Mouse (Mus musculus) spleen, postnatal 36 days (tissue): ENCODE measurements around the gene Adgrv1.
"Not testable (repeated sequence)": the region's sequence is repeated elsewhere in the genome, so short reads cannot be mapped to it uniquely, and the experiment has no call there.

Experiments used
- DNase-seq, 2 experiments: peaks; one replicate each; pipeline ENCODE4 v3.0.0; 2022; ENCODE audit warnings: low spot score in 2 of 2, mixed read lengths in 1 of 2

Adgrv1 gene

DNA sequence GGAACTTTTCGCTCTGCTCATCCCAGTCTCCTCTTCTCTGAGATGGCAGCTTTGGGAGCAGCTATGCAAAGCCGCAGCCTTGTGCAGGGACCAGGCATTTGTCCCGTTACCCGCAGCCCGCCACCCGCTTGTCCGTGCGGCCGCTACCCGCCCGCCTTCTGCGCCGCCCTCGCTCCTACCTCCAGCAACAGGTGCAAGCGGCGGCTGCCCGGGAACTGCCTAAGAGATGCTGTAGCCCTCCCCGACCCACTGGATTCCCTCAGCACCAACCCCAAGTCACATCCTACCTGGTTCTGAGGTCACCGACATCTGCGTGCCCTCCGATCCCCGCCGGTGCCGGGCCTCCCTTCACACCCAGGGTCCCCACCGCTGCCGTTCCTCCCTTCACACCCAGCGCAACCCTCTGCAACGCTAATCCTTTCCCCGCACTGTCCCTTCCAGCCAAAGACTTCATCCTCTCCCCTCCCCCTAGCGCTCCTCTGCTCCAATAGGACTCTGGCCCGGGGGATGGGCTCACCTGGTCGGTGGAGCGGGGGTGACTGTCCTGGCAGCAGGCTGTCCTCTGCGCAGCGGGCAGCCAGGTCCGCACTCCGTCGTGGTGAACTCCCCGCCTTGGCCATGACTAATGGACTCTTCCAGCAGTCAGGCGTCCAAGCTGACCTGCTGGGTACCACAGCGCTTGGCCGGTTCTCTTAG lies at the start of gene Adgrv1:
Adgrv1 (minus strand) TSS at position 435 of the 696 bp plus-strand sequence.
- DNase-seq = no peak

DNA sequence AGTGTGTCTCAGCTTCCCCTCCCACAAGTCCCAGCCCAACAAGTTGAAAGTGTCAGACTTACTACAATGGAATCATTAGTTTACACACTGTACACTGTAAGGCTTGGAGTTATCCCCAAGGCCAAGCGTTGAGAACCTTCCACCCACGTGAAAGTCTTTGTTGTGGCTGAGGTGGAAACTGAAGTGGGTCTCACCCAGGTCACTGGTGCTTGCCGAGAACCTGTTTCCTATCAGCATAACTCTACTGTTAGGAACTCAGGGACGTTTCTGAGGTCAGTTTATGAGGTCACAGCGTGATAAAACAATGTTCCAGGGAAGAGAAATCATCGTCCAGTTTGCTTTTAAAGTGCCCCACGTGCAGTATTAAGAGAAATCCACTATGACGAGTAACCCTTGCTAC lies 42.4 kb upstream of the Adgrv1 start:
- DNase-seq = no peak

DNA sequence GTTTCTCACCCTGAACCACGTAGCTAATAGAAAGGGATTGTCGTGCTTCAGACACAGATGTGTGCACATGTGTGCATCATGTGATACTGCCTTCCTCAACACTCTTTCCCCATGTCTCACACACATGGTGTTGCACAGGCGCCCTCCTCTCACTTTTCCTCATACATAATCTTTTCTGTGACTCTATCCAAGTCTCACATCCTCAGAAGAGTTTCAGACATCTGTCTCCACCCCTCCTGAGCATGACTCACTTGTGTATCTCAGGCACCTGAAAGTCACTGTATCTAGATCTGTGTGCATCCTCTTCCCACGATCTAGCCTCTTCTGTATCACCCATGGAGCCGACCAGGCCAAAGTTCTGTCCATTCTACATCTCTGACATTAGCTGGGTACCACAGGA lies 34.8 kb upstream of the Adgrv1 start:
- no peak for DNase-seq

DNA sequence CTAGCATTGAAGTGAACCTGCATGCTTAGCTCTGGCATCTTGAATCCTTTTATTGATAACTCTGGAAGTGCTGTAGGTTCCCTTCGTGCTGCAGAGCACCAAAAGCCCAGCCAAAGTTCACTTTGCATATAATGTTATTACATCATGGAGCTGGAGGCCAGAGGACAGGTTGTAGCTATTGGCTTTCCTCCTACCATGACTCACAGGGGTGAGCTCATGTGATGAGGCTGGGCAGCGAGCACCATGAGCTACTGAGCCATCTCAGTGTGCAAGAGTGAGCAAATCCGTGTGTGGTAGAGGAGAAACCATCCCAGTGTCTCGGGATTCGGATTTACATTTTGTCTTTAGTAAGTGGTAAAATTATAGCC lies 31.4 kb upstream of the Adgrv1 start:
- no peak for DNase-seq

DNA sequence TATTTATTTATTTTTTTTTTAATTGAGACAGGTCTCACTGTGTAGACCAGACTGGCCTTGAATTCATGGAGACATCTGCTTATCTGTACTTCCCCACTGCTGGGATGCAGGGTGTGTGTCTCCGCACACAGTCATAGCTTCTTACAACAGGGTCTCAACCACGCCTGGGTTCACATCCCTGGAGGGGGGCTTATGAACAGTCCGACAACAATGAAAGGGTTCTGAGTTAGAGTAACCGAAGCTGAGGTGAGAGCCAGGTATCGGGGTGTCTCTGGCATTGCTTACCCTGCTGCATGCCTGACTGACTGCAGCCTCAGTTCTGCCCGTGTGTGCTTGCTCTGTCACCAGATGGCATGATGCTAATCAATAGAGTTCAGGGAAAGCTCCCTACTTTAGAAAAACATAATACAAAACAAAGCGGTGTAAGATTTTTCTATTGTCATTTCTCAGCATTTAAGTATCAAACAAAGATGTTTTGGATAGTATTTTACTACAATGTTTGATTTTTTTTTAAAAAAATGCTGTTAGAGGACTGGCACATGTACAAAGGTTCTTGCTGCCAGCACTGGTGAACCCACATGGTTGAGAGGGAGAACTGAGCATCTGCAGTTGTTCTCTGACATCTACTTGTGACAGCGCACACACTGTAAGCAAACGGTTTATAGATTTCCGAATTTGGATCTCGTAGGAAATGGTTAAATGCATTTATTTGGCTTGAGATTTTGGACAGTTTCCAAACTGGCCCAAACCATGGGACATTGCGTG lies 30.8 kb upstream of the Adgrv1 start:
- no peak for DNase-seq

DNA sequence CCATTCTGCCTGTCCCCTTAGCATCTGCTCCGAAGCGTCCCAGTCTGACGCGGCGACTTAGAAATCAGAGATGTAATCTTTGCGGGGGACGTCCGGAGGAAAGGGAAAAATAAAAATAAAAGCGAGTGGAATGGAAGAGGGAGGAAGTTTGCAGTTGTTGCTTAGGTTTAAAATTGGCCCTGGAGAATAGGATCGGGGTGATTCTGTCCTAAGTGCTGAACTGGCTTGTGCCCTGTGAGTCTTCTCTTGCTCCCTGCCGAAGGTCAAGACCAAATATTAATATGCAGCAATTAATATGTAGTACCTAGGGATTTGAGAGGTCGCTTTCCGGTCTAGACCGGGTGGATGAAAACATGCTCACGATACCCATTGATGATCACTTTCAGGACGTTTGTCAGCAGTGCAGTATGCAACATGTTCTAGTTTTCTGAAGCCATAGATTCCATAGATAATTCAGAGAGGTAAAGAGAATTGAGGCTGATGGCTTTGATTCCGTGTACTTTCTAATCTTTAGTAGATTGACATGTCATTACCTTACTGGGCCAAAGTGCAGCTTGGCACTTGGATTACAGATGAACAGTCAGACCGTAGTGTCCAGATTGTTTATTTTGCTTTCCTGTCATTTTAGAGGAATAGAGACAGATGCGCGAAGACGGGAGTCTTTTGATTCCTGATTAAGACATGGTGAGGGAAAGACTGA lies 25.2 kb upstream of the Adgrv1 start:
- no peak for DNase-seq

DNA sequence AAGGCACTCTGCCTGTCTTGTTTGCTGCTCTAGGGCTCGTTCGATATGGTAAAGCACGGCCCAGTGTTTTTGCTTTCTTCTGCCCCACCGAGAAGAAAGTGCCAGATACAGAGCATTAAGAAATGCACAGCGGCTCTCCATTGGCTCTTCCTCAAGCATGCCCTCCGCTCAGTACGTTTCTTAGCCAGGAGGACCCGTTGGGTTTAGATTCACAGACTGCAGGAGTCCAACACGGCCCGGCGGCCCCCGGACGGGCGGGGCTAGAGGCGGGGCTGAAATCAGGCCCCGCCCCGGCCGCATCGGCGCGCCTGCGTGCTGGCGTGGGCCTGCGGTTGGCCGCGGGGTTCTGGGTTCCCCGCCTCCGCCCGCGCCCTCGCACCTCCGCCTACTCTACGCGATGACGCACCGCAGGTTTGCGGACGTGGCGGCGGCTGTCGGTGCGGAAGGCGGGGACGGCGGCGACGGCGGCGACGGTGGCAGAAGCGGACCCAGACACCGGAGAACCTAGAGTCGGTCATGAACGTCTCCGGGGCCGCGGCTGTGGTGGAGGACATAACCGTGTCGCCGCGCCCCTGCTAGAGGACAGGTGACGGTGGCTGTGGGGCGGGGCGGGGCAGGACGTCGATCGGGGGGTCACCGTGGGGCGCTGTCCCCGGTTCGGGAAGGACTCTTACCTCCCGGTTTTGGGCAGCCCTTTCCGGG lies 24.5 kb upstream of the Adgrv1 start, which contains the start of gene Lysmd3:
Lysmd3 (plus strand) TSS at position 313 of the 702 bp plus-strand sequence.
- peak; percentile 91 to 93 for DNase-seq

DNA sequence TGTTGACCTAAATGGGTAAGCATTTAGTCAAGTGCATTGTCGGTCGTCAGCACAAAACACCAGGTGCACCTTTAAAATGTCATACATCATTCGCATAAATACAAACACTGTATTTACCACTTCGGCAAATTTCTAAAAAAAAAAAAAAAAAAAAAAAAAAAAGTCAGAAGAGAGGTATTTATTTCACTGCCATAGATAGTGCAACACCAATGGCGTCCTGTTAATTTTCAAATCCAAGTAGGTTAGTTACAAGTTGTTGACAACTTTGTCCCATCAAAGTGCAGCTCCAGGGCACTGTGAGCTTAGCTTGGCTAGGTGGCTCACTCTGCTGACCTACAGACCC lies 24.0 kb upstream of the Adgrv1 start:
- no peak for DNase-seq

DNA sequence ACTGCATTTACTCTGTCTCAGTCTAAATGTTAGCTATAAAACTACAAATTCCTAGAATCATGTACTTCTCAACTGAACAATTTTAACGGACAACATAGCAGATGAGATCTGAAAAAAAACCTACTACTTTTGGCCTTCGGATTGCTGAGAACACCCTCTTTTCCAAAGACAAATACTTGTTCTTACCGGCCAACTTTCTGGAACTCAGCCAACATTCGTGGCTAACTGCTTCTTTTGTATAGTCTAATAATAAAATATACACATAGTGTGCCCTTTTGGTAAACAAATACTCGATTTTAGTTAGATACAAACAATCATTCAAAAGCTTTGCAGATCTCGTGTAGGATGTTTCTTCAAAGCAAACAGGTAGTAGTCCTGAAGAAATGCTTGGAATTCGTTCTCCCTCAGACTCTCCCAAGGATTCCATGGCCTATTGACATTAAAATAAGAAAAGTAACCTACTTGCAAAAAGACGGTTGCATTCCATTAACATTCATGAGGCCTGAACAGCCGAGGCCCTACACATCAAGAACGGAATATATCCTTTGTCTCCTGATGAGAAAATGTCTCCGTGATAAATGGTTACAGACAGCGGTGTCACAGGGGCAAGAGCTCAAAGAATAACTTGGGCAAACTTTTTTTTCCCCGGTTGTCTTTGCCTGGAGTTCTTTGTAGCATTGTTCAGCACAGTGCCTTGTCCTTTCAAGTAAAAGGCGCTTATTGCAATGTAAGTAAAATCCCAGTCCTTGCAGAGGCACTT lies 23.3 kb upstream of the Adgrv1 start:
- no peak for DNase-seq

DNA sequence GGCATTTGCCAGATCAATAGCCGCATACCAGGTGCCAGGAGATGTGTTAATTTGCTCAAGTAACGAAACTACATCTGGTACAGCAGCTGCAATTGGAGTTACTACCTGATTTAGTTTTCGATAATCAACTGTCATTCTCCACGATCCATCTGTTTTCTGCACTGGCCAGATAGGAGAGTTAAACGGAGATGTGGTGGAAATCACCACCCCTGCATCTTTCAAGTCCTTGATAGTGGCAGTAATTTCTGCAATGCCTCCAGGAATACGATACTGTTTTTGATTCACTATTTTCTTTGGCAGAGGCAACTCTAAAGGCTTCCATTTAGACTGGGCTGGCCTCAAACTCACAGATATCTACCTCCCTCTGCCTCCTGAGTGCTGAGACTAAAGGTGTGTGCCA lies 17.4 kb upstream of the Adgrv1 start:
- not testable (repeated sequence) for DNase-seq

DNA sequence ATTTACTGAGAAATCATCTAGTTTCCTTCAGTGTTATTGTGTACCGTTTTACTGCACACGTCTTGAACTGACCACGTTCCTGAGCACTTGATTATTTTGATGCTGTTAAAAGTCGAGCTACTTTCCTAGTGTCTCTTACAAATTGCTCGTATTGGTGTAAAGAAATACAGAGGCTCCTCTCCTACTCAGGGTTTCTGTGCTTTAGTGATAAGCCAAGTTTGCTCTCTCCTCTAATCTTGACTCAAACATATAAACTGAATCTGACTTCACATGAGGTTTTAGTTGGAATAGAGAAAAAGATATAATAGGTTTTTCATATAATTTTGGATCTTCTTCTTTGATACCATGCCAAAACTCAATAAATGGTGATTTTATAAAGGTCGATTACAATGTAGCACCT lies 13.4 kb upstream of the Adgrv1 start:
- DNase-seq = no peak

DNA sequence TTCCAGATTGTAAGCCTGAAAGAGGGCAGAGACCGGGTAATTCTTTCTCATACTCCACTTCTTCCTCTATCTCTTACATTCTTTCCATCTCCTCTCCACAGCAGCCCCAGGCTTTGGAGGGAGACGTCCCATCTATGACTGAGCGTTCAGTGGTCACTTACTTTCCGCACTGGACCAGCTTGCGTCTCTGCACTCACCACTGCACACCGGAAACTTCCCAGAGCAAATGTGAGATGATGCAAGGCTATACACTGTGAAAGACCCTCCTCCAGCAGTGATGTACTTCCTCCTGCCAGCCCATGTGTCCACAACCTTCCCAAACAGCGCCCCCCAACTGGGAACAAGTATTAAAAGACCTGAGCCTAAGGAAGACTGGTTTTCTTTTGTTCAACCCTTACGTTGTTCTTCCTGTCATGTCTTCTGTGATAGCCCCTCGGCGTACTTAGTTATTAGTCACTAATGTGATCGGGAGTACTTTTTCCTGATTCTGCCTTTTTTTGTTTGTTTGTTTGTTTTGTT lies 11.2 kb upstream of the Adgrv1 start:
- no peak for DNase-seq

DNA sequence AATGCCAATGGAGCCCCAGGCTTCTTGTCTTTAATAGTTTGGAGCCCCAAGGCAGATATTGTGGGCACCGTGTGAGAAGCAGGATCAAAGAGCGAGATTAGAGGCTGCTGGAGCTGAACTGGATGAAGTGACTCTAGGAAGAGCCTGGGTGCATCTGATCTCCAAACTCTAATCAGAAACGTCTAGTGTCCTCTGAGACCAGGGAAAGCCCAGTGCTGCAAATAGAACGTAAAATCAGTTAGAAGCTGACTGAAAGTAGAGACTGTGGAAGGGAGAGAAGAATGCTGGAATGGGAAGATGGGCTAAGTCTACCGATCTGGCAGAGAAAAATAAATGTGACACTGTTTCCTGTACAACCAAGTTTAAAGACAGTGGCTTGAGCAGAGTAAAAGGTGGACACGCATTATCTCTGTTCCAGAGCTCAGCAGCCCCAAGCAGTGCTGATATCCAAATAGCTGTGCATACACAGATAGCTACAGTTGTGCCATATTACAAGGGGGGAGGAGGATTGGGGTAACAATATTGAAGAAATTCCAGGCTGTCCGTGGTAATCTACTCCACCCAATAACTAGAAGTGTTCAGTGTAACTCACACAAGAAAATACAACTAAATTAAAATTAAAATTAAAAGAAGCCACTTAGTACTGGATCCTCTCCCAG lies 9.7 kb upstream of the Adgrv1 start:
- DNase-seq = no peak

DNA sequence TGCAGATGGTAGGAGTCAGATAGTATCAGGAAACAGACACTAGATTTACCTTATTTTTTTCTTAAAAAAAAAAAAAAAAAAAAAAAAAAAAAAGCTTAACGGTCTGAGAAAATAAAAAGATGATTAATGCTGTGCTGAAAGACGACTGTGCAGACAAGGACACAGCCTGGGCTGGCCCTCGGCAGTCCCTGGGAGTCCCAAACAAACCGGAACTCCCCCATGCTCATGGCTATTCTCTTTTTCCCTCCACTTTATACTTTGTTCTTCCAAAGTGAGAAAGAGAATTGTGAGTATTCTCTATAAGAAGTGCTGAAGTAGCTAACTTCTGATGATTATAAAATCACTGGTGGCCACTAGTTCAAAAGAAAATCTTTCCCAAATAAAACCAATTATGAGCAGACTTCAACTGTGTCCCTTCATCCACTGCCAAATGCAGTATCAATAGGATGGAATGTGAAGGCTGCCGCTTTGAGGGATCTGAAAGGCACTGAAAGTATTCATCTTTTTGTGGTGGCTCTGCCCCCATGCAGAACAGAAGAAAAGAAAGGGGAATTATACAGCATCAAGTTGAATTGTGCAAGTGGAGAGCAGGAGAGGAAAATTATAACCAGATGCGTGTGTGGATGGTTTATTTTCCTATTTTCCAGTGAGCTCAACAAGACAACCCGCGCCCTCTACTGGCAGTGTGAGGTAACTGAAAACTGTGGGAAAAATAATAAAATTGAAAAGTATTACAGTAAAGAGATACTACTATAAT lies 8.5 kb upstream of the Adgrv1 start:
- peak in 1 of 2 experiments; percentile 28 for DNase-seq

DNA sequence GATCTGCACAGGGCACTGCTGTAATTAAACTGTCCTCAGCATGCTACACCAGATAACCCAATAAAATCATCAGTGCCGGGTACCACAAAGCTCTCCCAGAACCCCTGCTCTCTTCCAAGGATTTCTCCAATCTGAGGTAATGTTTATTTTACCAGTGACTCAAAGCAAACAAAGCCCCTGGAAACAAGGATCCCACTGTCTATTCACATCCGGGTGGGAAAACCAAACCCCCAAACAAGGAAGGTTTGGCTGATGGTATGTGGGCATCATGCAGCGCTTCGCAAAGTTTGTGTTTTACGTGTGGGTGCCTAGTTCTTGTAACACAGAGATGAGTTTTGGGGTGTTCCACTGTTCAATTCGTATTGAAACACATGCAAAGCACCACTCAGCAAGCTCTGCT lies 7.9 kb upstream of the Adgrv1 start:
- no peak for DNase-seq

DNA sequence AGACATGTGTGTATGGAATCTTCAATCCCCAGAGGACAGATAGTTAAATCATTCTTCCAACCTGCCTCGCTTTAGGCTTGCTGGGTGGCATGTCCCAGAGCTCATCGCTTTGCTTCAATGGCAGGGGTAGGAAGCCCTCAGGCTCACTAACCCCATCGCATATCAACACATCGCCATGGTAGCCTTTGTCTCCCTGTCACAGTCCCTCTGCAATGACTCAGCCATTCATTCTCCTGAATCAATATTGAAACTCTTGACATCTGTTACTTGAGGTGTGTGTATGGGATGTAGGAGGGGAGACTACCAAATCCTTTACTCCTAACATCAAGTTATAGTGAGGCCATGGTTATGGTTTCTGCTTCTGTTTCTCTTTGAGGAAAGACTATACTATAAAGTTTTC lies 6.7 kb upstream of the Adgrv1 start:
- DNase-seq = no peak

DNA sequence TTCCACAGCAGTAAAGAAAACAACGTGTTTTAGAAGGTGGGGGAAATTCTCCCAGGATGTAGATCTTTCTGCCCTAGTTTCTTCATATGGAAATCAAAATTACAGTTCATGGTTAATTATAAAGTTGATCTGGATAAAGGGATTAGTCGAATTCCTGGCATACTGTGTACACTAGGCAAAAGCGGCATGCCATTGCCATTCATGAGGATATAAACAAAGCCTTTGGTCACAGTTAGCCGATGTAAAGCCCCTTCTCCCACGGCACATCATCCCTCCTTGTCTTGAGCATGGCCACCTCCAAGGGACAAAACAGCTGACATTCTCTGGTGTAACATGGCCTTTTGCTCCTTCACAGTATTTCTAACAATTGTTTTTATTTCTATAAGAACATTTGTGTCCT lies 2.4 kb downstream of the Adgrv1 start:
- no peak for DNase-seq

DNA sequence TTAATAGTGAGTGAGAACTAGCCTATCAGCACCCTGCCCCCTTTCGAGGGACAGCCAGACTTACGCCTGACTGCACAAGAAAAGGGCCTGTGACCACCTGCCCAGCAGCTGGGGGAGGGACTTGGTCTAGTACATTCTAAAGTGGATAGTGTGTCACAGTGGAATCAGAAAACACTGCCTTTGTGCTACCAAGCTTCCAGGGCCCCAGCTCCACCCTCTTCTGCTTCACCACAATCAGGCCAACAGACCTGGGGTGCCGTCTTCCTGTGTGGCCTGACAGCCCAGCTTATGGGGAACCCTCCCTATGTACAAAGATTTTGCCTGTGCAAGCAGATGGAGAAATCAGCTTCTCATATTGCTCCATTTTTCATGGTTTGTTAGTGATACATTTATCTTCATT lies 3.6 kb downstream of the Adgrv1 start:
- no peak for DNase-seq

DNA sequence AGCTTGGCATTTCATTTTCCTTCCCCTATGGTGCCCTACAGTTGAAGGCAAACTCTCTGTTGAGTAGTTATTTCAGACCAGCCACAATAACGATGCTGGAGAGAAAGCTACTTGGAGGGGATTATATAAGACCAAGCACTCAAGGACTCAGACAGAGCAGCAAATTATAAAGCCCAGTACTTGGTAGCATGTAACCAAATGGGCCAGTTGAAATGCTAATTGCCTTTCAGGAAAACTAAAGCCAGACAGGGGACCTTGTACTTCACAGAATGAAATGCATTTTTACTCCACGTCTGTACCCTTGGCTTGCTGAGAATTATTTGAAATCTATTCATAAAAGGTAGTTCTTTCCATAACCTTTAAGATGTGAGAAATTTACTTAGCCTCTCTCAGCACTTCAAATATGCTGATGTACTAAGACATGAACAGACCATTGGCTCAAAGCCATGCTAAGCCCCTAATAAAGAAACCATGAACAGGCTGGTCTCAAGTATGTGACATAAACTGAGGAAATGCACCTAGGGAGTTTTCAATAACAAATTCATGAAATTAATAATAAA lies 4.2 kb downstream of the Adgrv1 start:
- no peak for DNase-seq

DNA sequence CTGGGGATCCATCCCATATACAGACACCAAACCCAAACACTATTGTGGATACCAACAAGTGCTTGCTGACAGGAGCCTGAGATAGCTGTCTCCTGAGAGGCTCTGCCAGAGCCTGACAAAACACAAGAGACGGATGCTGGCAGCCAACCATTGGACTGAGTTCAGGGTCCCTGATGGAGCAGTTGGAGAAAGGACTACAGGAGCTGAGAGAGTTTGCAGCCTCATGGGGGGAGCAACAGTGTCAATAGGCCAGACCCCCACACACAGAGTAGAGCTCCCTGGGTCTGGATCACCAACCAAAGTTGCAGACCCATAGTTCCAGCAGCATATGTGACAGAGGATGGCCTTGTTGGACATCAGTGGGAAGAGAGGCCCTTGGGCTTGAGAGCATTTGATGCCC lies 5.1 kb downstream of the Adgrv1 start:
- DNase-seq = not testable (repeated sequence)
